Mouse (Mus musculus) embryonic facial prominence, embryonic 14.5 days (tissue): ENCODE results near the gene Usp17le. TPM values are rescaled to one million over a fixed set of nuclear protein-coding genes. Genes with fewer than 3 reads are reported as not detected.
"Not testable (repeated sequence)": the region's sequence is repeated elsewhere in the genome, so short reads cannot be mapped to it uniquely, and the experiment has no call there.

Experiments used
- ATAC-seq: fragments of 200-750 bp; cut with Nextera tagmentation; 2 replicates; pipeline ENCODE4 v1.8.0; 2017; ENCODE audit warnings: low read depth, moderate number of reproducible peaks, moderate TSS enrichment
- DNase-seq: peaks from one replicate; pipeline ENCODE4 v3.0.0-alpha.2; 2015; ENCODE audit warnings: low spot score
- H3K27ac ChIP-seq: fragments of 300-500 bp; sonication (generic); replicated peaks from 2 replicates; pipeline ENCODE4 v1.5.1; 2014; ENCODE audit warnings: low read depth, mild to moderate bottlenecking, low read length, moderate library complexity
- H3K27me3 ChIP-seq: fragments of 300-500 bp; sonication (generic); replicated peaks from 2 replicates; pipeline ENCODE4 v1.6.1; 2014; ENCODE audit warnings: low read length; ENCODE audit not compliant: control insufficient read depth, insufficient read depth
- H3K36me3 ChIP-seq: fragments of 300-500 bp; sonication (generic); 2 replicates; pipeline ENCODE4 v1.6.1; 2014; ENCODE audit warnings: low read length, mixed read lengths; ENCODE audit not compliant: control insufficient read depth, insufficient read depth
- H3K4me1 ChIP-seq: fragments of 300-500 bp; sonication (generic); 2 replicates; pipeline ENCODE4 v1.6.1; 2014; ENCODE audit warnings: antibody characterized with exemption, low read length; ENCODE audit not compliant: control insufficient read depth, insufficient read depth
- H3K4me2 ChIP-seq: fragments of 300-500 bp; sonication (generic); 2 replicates; pipeline ENCODE4 v1.6.1; 2014; ENCODE audit warnings: low read depth, mild to moderate bottlenecking, low read length, moderate library complexity, mixed read lengths
- H3K4me3 ChIP-seq: fragments of 300-500 bp; sonication (generic); 2 replicates; pipeline ENCODE4 v1.5.1; 2014; ENCODE audit warnings: low read depth, mild to moderate bottlenecking, low read length
- H3K9ac ChIP-seq: fragments of 300-500 bp; sonication (generic); 2 replicates; pipeline ENCODE4 v1.6.1; 2014; ENCODE audit warnings: low read depth, mild to moderate bottlenecking, low read length, moderate library complexity, mixed read lengths
- H3K9me3 ChIP-seq: fragments of 300-500 bp; sonication (generic); 2 replicates; pipeline ENCODE4 v1.6.1; 2016; ENCODE audit warnings: low read length; ENCODE audit not compliant: control insufficient read depth
- WGBS: fragments of 180-500 bp; shearing (Covaris S2); extraction: QIAGEN DNeasy Blood & Tissue Kit; methylation state at CpG from one replicate; pipeline ENCODE4 v1.1.7; 2014; 5-methylcytosine and 5-hydroxymethylcytosine counted together
- polyA plus RNA-seq: library from polyadenylated mRNA; unstranded; fragments of >200 nt; fragmentation: Nextera tagmentation; extraction: Ambion mirVana; gene quantifications from 2 replicates; pipeline ENCODE4 v1.2.1, GENCODE M21; 2014

Gene Usp17le
- not detected in 2 replicates for polyA plus RNA-seq

DNA sequence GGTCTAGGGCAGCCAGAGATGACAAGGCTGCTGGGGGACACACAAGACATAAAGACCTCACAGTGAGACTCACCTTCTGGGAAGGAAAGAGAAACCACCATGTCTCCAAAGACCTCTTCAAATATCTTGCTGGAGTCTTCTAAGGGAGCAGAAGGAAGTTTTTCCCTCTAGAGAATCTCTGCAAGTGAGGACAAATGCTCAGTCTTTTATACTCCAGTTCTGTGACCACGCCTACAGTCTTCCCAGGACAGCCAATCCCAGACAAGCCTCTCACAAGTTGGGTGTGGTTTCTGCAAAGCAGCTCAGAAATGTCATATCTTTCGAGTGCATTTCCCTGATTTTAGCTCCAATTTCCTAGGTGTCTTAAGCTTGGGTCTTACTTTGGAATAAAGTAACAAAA lies at the start of gene Usp17le:
Gene Usp17le (minus strand): TSS at position 101 of the 400 bp plus-strand sequence.
- WGBS: 60% methylated on average over 2 of the region's 2 CpGs
- not testable (repeated sequence) for H3K27me3 ChIP-seq, ATAC-seq, H3K27ac ChIP-seq, H3K4me2 ChIP-seq, H3K9ac ChIP-seq, DNase-seq, H3K4me1 ChIP-seq, H3K4me3 ChIP-seq, H3K36me3 ChIP-seq, H3K9me3 ChIP-seq

- DNase-seq, H3K4me2 ChIP-seq, H3K9me3 ChIP-seq, H3K9ac ChIP-seq, H3K4me1 ChIP-seq, H3K36me3 ChIP-seq, H3K4me3 ChIP-seq, ATAC-seq, H3K27ac ChIP-seq, H3K27me3 ChIP-seq: not testable (repeated sequence)
- 82% methylated on average over 8 of the region's 8 CpGs for WGBS
These were observed 33.1 kb upstream of the Usp17le start for GRCm38 (mm10) chr7:104810335-104810734.

DNA sequence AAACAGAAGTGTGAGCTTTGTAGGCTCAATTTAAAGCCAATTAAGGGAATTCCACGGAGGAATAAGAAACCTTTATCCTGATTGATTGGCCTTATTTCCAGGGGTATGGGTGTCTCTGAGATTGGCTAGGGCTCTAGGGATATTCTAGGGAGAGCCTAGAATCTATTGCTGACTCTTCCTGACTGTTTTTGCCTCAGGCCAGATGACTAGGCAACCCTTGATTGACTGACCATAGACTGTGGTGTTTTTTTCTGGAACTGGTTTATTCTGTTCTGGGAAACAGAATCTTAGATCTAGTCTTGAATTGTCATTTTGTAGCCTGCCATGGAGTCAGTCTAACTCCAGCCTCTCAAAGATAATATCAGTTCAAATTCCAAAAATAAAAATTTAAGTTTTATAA lies 13.5 kb upstream of the Usp17le start:
- H3K27me3 ChIP-seq: no peaks in the 10 kb centered on the region
- no peak overlapping the region for H3K4me3 ChIP-seq
- no peak overlapping the region for H3K4me2 ChIP-seq
- H3K9me3 ChIP-seq: no peaks in the 10 kb centered on the region
- ATAC-seq: no peak
- H3K36me3 ChIP-seq: no peaks in the 10 kb centered on the region
- DNase-seq: no peak
- WGBS: 38% methylated on average over 1 of the region's 1 CpGs
- H3K9ac ChIP-seq: no peak overlapping the region
- no peaks in the 10 kb centered on the region for H3K4me1 ChIP-seq
- H3K27ac ChIP-seq: no peak overlapping the region

Other genes with a start within 250 kb of the Usp17le start
- gene Olfr651, start 227.3 kb downstream of the Usp17le start, polyA plus RNA-seq: not detected in 2 replicates
- 0.04 and 0.10 TPM in 2 replicates for gene Olfr652, start 216.6 kb downstream of the Usp17le start, polyA plus RNA-seq
- gene Olfr653, start 200.2 kb downstream of the Usp17le start, polyA plus RNA-seq: 0.05 and 0.17 TPM in 2 replicates
- gene Olfr654, start 190.4 kb downstream of the Usp17le start, polyA plus RNA-seq: not detected in 2 replicates
- not detected in 2 replicates for gene Olfr655, start 175.7 kb downstream of the Usp17le start, polyA plus RNA-seq
- 0.17 TPM in 1 of 2 replicates, not detected in the other for gene Olfr656, start 163.5 kb downstream of the Usp17le start, polyA plus RNA-seq
- 0.13 TPM in 1 of 2 replicates, not detected in the other for gene Olfr657, start 152.7 kb downstream of the Usp17le start, polyA plus RNA-seq
- not detected in 2 replicates for gene Olfr658, start 130.2 kb downstream of the Usp17le start, polyA plus RNA-seq
- 0.13 TPM in 1 of 2 replicates, not detected in the other for gene Olfr659, start 110.7 kb downstream of the Usp17le start, polyA plus RNA-seq
- gene Olfr661, start 91.0 kb downstream of the Usp17le start, polyA plus RNA-seq: not detected in 2 replicates
- not detected in 2 replicates for gene Usp17lb, start 65.1 kb upstream of the Usp17le start, polyA plus RNA-seq
- not detected in 2 replicates for gene Usp17la, start 79.5 kb upstream of the Usp17le start, polyA plus RNA-seq
- gene Olfr665, start 100.6 kb upstream of the Usp17le start, polyA plus RNA-seq: not detected in 2 replicates
- 0.08 TPM in 1 of 2 replicates, not detected in the other for gene Olfr666, start 118.5 kb upstream of the Usp17le start, polyA plus RNA-seq
- gene Olfr667, start 144.0 kb upstream of the Usp17le start, polyA plus RNA-seq: not detected in 2 replicates
- not detected in 2 replicates for gene Olfr668, start 150.6 kb upstream of the Usp17le start, polyA plus RNA-seq
- gene Olfr669, start 156.8 kb upstream of the Usp17le start, polyA plus RNA-seq: not detected in 2 replicates
- gene Olfr670, start 185.2 kb upstream of the Usp17le start, polyA plus RNA-seq: not detected in 2 replicates
- gene Olfr671, start 201.7 kb upstream of the Usp17le start, polyA plus RNA-seq: not detected in 2 replicates
- gene Olfr672, start 224.6 kb upstream of the Usp17le start, polyA plus RNA-seq: 0.22 and 0.36 TPM in 2 replicates